Mouse (Mus musculus) liver, adult 2 months (tissue): ENCODE data around the gene Tmem150b.

ENCODE experiments used
- CTCF ChIP-seq: fragments of 200-500 bp; IDR thresholded peaks from 2 replicates; pipeline ENCODE4 v1.5.1; 2011; ENCODE audit warnings: low read depth, low read length, control low read depth
- POLR2A ChIP-seq: fragments of 200-500 bp; IDR thresholded peaks from 2 replicates; pipeline ENCODE4 v1.6.1; 2011; ENCODE audit warnings: low read length, control low read depth; ENCODE audit not compliant: insufficient read depth; ENCODE audit errors: extremely low read depth

DNA sequence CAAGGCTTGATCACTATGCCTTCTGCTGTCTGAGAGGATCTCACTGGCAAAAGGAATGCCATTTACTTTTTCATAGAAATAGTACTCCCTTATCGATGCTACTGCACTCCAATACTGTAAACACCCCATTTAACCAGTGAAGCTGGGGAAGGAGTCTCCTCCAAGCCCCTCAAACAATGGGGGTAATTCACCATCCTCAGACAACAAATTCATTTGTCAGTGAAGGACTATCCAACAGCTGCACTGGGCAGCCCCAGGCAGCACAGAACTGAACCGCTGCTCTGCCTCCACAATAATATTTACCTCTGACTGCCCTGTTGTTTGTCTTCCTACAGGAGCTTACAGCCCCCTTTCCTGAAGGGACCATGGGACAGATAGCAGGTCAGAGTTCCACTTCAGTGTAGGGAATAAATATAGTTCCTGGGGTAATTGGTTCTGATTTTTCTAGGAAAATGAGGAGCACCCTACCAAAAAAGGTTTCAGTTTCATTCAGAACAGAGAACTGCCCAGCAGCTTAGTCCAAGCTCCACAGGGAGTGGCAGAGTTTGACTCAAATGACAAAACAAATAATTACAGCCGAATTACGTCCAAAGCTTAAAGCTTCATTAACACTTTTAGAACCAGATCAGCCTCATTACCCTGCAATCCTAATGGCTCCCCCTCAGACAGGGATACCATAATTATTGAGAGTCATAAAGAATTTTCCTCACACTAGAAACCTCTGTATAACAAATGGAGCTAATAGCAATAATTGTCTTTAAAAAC, 40.1 kb upstream of the Tmem150b start:
- no peak for TF ChIP-seq POLR2A
- TF ChIP-seq CTCF: no peak
